Mouse (Mus musculus) MEL (cell line): Measurements from ENCODE around the gene Npas3.

Experiments used
- CTCF ChIP-seq, 3 experiments: IDR thresholded peaks in 2 of 3; conservative IDR thresholded peaks in 1 of 3; 2 replicates each; pipeline ENCODE4 v1.5.1; 2011 to 2012; ENCODE audit warnings: low read length in 3 of 3, low read depth in 2 of 3, mild to moderate bottlenecking in 2 of 3, improper control_type of control experiment in 1 of 3, inconsistent platforms in 1 of 3, mixed read lengths in 1 of 3, moderate library complexity in 1 of 3; ENCODE audit not compliant: control insufficient read depth in 1 of 3, insufficient read depth in 1 of 3, poor library complexity in 1 of 3, severe bottlenecking in 1 of 3
- GATA1 ChIP-seq: IDR thresholded peaks from 2 replicates; pipeline ENCODE4 v1.6.1; 2011; ENCODE audit warnings: low read depth, low read length, improper control_type of control experiment
- KAT2A ChIP-seq: conservative IDR thresholded peaks from 2 replicates; pipeline ENCODE4 v1.6.1; 2012; ENCODE audit warnings: low read depth, low read length, improper control_type of control experiment, inconsistent platforms
- MAFK ChIP-seq: IDR thresholded peaks from 2 replicates; pipeline ENCODE4 v1.6.1; 2011; ENCODE audit warnings: low read depth, mild to moderate bottlenecking, low read length, improper control_type of control experiment, borderline replicate concordance
- POLR2AphosphoS2 ChIP-seq: IDR thresholded peaks from 2 replicates; pipeline ENCODE4 v1.6.1; 2011; ENCODE audit warnings: low read length, improper control_type of control experiment

- TF ChIP-seq CTCF (IDR thresholded peaks at IDR 0.05 in 2 of 3, conservative IDR thresholded peaks at IDR 0.05 in 1 of 3; ENCODE audit: control insufficient read depth in 1 of 3, insufficient read depth in 1 of 3, low read depth in 2 of 3, low read length in 3 of 3, poor library complexity in 1 of 3, severe bottlenecking in 1 of 3) (no peak), KAT2A (no peak), GATA1 (no peak), MAFK (no peak), POLR2AphosphoS2 (no peak)
Observed at GRCm38 (mm10) chr12:53753368-53753937, 505.0 kb downstream of the Npas3 start.
